Mouse (Mus musculus) megakaryocyte, adult 5-6 weeks (primary cell): ENCODE results near the gene BC051665. TPM values are rescaled to one million over a fixed set of nuclear protein-coding genes. Genes with fewer than 3 reads are reported as not detected.

ENCODE experiments used
- ATAC-seq: 2 replicates; pipeline ENCODE4 v1.8.0; 2016; ENCODE audit warnings: mild to moderate bottlenecking, inconsistent platforms; ENCODE audit not compliant: poor library complexity, severe bottlenecking
- total RNA-seq, 2 experiments: library from RNA; stranded (forward) in 1 of 2; stranded (reverse) in 1 of 2; fragments of 153-499, 151-499 nt in 1 of 2; fragments of 221-1000, 200-1000 nt in 1 of 2; gene quantifications; 2 replicates each; pipeline versions ENCODE4 v1.2.3 to v1.2.4; 2015 to 2017

BC051665 gene
- total RNA-seq (2015) (not detected in 2 replicates), total RNA-seq (2017) (not detected in 2 replicates)

GRCm38 (mm10) chr13:60786264-60786663, at the start of gene BC051665:
TSS of gene BC051665 (minus strand) at chr13:60786364.
- no peak for ATAC-seq

GRCm38 (mm10) chr13:60826052-60826451, 39.9 kb upstream of the BC051665 start:
- ATAC-seq: no peak

GRCm38 (mm10) chr13:60820486-60821175, 34.5 kb upstream of the BC051665 start:
- no peak for ATAC-seq

- no peak for ATAC-seq
These were observed 33.3 kb upstream of the BC051665 start for GRCm38 (mm10) chr13:60819469-60819868.

- ATAC-seq: no peak
These were observed 27.6 kb upstream of the BC051665 start for GRCm38 (mm10) chr13:60813722-60814121.

GRCm38 (mm10) chr13:60812768-60813167, 26.6 kb upstream of the BC051665 start:
- ATAC-seq: no peak

GRCm38 (mm10) chr13:60809690-60810089, 23.5 kb upstream of the BC051665 start:
- no peak for ATAC-seq

- ATAC-seq: no peak
These were observed 16.6 kb upstream of the BC051665 start, which contains the start of gene Ctsll3 for GRCm38 (mm10) chr13:60802749-60803148. TSS of gene Ctsll3 (minus strand) at chr13:60802849.

- ATAC-seq: no peak
These were observed 3.3 kb upstream of the BC051665 start for GRCm38 (mm10) chr13:60789466-60789865.

GRCm38 (mm10) chr13:60783301-60783700, 2.9 kb downstream of the BC051665 start:
- no peak for ATAC-seq

- no peak for ATAC-seq
These were observed 5.6 kb downstream of the BC051665 start for GRCm38 (mm10) chr13:60780534-60780933.

GRCm38 (mm10) chr13:60761161-60761560, 25.0 kb downstream of the BC051665 start:
- ATAC-seq: no peak

- no peak for ATAC-seq
These were observed 25.8 kb downstream of the BC051665 start for GRCm38 (mm10) chr13:60760392-60760791.

GRCm38 (mm10) chr13:60759136-60759535, 27.0 kb downstream of the BC051665 start:
- 0 out of 2 replicates have a peak, but pooled peaks have one; percentile 43 for ATAC-seq

- no peak for ATAC-seq
These were observed 28.9 kb downstream of the BC051665 start for GRCm38 (mm10) chr13:60757292-60757691.

- no peak for ATAC-seq
These were observed 30.9 kb downstream of the BC051665 start for GRCm38 (mm10) chr13:60755251-60755650.

GRCm38 (mm10) chr13:60753216-60753615, 32.9 kb downstream of the BC051665 start:
- ATAC-seq: no peak

- ATAC-seq: no peak
These were observed 35.2 kb downstream of the BC051665 start for GRCm38 (mm10) chr13:60750930-60751329.

GRCm38 (mm10) chr13:60748556-60748955, 37.6 kb downstream of the BC051665 start:
- ATAC-seq: no peak

- no peak for ATAC-seq
These were observed 39.0 kb downstream of the BC051665 start for GRCm38 (mm10) chr13:60747201-60747600.

- no peak for ATAC-seq
These were observed 39.9 kb downstream of the BC051665 start for GRCm38 (mm10) chr13:60746271-60746670.

GRCm38 (mm10) chr13:60745358-60745757, 40.8 kb downstream of the BC051665 start:
- ATAC-seq: no peak

- no peak for ATAC-seq
These were observed 41.4 kb downstream of the BC051665 start for GRCm38 (mm10) chr13:60744736-60745135.
